Mouse (Mus musculus): ENCODE measurements at regions not wholly inside any gene's neighbourhood (a gene's known extent, or its start where the extent isn't known, plus 50 kb on each side); places are given as distances from the start of the nearest gene placed in this dataset.

- no peak for DNase-seq (ENCODE audit: low spot score in 2 of 2)
Observed at GRCm38 (mm10) chr13:72803374-72803773, 174.8 kb downstream of the Irx2 start.

GRCm38 (mm10) chr13:72809226-72809625 lies 180.6 kb downstream of the Irx2 start:
- no peak for DNase-seq (ENCODE audit: low spot score in 2 of 2)

DNA sequence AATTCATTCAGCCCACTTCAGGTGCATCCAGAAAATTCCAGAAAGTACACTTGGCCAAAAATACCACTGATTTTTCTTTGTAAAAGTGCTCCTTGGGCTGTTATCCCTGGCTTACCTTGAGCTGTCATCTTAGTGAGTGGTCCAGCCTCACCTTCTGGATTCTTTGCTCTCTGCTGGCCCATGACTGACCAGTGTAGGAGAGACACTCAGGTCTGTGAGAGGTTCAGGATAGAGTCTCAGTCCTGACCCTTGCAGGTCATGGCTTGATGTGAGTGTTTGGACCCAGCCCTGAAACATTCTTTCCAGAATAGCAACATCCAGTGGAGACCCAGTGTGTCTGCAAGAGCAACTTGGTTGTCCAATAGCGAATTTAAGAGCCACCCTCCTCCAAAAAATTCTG lies 182.0 kb downstream of the Irx2 start:
- no peak for DNase-seq (ENCODE audit: low spot score in 2 of 2)

GRCm38 (mm10) chr13:72814616-72815015 lies 186.0 kb downstream of the Irx2 start:
- DNase-seq (ENCODE audit: low spot score in 2 of 2): no peak

- no peak for DNase-seq (ENCODE audit: low spot score in 2 of 2)
Observed at GRCm38 (mm10) chr13:72815236-72815932, 186.8 kb downstream of the Irx2 start.

- no peak for DNase-seq (ENCODE audit: low spot score in 2 of 2)
Observed at GRCm38 (mm10) chr13:72815933-72816553, 187.4 kb downstream of the Irx2 start.

DNA sequence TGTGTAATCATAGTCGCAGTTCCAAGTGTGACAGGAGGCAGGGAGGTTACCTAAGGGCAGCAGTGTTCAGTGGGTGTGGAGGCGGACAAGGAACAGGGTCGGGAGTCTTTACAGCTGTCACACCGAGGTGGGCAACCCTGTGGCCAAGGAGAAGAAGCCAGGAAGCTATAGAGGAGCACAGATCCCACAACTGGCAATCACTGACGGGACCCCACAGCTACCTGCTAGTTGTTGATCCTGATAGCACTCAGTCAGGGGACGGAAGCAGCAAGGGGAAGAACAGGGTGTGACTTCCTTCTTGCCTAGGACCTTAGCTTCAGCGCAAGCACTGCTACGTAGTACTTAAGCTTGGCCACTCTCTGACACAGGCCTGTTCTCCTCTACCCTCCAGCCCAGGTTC lies 188.2 kb downstream of the Irx2 start:
- DNase-seq (ENCODE audit: low spot score in 2 of 2): no peak

GRCm38 (mm10) chr13:72817521-72817920 lies 188.9 kb downstream of the Irx2 start:
- DNase-seq (ENCODE audit: low spot score in 2 of 2): no peak

GRCm38 (mm10) chr13:72817930-72818329 lies 189.3 kb downstream of the Irx2 start:
- DNase-seq (ENCODE audit: low spot score in 2 of 2): no peak

- DNase-seq (ENCODE audit: low spot score in 2 of 2): no peak
Observed at GRCm38 (mm10) chr13:72826613-72827012, 198.0 kb downstream of the Irx2 start.

GRCm38 (mm10) chr13:72829331-72829730 lies 200.7 kb downstream of the Irx2 start:
- no peak for DNase-seq (ENCODE audit: low spot score in 2 of 2)

DNA sequence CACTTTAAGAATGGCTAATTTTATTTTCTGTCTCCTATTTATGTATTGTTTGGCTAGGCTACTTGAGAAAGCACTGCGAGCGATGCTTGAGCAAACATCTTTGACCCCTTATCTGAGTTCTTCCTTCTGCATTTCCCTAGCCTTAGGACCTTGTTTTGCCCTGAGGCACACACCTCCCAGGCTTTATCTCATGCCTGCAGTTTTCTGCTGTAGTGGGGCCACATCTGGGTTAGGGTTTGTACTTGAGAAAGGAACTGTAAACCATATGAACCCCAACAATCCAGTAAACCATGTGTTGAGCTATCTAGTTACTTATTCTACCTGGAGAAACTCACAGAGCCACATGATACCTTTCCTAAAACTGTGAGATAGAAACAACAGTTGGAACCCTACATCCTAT lies 204.7 kb downstream of the Irx2 start:
- no peak for DNase-seq (ENCODE audit: low spot score in 2 of 2)

GRCm38 (mm10) chr13:72837016-72837415 lies 208.4 kb downstream of the Irx2 start:
- DNase-seq (ENCODE audit: low spot score in 2 of 2): no peak

- DNase-seq (ENCODE audit: low spot score in 2 of 2): no peak
Observed at GRCm38 (mm10) chr13:72848097-72848496, 219.5 kb downstream of the Irx2 start.

GRCm38 (mm10) chr13:72849841-72850240 lies 221.2 kb downstream of the Irx2 start:
- DNase-seq (ENCODE audit: low spot score in 2 of 2): no peak

GRCm38 (mm10) chr13:72852896-72853295 lies 224.3 kb downstream of the Irx2 start:
- no peak for DNase-seq (ENCODE audit: low spot score in 2 of 2)

DNA sequence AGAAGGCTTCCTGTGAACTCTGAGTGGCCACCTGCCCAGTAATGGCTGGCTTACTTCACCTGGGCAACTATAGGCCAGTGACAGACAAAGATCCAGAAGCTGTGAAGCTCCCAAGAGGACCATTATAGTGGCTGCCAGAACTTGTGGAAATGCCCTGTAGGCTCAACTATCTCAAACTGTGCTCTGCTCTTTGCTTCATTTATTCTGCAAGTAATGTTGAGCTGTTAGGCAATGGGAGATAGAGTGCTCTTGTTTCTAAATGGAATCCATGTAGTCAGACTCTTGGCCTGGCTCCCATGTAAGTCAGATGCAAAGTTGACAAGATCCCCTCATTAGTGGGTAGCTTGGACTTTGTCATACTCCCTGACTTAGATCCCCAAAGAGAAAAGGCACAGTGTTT lies 247.3 kb downstream of the Irx2 start:
- DNase-seq (ENCODE audit: low spot score in 2 of 2): no peak

- DNase-seq (ENCODE audit: low spot score in 2 of 2): no peak
Observed at GRCm38 (mm10) chr13:72894982-72895381, 266.4 kb downstream of the Irx2 start.

- DNase-seq (ENCODE audit: low spot score in 2 of 2): no peak
Observed at GRCm38 (mm10) chr13:72902576-72902975, 274.0 kb downstream of the Irx2 start.

DNA sequence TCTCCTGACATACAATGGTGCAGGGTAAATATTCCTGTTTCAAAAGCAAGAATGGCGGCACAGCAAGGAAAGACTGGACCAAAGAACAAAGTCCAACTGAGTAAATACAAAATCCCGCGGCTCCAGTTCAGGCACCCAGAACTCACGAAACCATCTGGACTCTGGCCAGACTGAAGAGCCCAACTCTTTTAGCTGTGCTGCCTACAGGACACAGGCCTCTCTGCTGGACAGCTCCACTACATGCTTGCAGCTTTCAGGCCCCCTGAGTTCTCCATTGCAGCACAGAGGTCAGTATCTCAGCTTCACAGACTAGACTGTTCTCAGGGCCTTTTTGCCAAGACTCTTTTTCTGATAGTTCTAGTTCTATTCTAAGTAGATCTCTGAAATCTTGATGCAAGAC lies 290.3 kb downstream of the Irx2 start:
- DNase-seq (ENCODE audit: low spot score in 2 of 2): no peak

DNA sequence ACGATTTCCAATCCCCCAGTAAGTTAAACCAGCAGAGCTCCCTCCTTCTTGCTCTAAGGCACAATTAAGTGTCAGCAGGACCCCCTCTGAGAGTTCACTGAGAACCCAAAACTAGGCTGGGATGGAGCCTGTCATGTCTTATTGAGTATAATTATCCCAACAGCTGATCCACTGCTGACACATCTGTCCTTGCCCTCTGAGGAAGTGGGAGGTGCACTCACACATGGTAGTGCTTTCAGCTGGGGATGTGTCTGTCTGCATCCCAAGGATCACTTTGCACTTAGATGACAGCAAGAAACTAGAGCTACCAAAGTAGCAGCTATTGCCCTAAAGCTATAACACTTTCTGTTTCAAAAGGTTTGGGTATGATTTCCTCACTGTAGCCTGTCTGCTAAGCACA lies 291.7 kb downstream of the Irx2 start:
- no peak for DNase-seq (ENCODE audit: low spot score in 2 of 2)

DNA sequence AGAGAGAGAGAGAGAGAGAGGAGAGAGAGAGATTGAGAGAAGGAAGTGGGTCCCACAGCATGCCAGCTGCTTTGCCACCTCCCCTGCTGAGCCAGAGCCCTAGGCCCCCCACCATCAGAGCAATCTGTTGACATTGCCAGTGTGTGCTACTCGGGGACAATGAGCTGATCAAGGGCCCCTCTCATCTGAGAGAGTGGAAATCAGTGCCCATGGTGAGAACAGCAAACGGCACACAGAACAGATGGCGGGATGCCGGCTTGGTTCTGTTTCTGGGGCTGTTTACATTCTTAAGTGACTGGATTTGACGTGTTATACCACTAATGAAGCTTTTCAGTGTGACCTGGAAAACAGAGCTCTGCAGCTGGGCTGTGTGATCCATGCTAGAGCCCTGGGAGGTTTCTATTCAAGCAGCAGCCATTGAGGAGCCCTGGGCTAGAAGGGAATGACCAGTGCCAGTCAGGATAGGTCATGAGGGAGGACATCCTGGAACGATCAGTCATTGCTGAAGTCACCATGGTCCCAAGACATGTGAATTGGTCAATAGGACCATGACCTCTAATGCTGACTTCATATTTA lies 296.0 kb downstream of the Irx2 start:
- DNase-seq (ENCODE audit: low spot score in 2 of 2): no peak

GRCm38 (mm10) chr13:72937246-72937645 lies 308.6 kb downstream of the Irx2 start:
- DNase-seq (ENCODE audit: low spot score in 2 of 2): no peak

All from natural killer cell, adult 2 months (primary cell).